Comparison of ENCODE assay signal across 8 mouse cellular contexts in the genomic region with DNA sequence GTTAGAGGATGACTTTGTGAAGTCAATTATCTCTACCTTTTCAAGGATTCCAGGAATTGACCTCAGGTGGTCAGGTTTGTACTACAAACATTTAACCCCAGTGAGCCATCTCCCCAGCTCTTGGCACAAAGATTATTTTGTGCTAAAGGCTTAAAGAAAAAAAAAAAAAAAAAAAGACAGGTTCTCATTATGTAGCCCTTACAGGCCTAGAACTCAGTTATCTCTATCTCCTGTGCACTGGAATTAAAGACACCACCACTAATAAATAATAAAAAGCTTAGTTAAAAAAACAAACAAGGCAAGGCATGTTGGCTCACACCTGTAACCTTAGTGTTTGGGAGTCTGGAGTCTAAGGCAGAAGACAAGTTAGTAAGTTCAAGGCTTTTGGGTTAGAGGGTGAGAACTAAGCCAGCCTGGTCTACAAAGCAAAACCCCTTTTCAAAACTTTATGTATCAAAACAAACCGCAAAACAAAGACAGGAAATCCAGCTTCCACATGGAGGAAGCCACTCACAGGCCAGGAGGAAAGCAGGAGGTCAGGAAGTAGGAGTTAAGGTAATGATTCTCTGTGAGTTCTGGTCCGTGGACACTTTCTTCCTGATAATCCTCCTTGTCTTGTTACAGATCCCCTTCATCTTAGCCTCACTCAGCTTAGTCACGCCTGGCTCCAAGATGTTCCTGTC. TPM values are rescaled to one million over a fixed set of nuclear protein-coding genes. Genes with fewer than 3 reads are reported as not detected.
A peak's percentile ranks its signal among the peaks of the same experiment; 100 is the strongest.
DNase-seq lines count a peak whose midpoint lies in the region; ATAC-seq and TF ChIP-seq lines count a peak whose summit lies in the region.

No protein-coding gene starts in this region.

- peak; percentile 48 for DNase-seq in heart, adult 8-10 months (ENCODE audit: low spot score)
- no peak for DNase-seq in heart, postnatal 4 days
- DNase-seq in lung, postnatal 0 days (ENCODE audit: low spot score) = peak; percentile 28
- DNase-seq in lung, adult 2 months = no peak
- no peak for DNase-seq in thymus, postnatal 25 days
- DNase-seq in adrenal gland, postnatal 4 days (ENCODE audit: low spot score in 2 of 2) = no peak

- H3K27ac ChIP-seq in lung, postnatal 0 days (ENCODE audit: low read length) = peak overlapping the region; percentile 38
- H3K27ac ChIP-seq in heart, embryonic 15.5 days = peak overlapping the region; percentile 47
- peak overlapping the region; percentile 90 for H3K27ac ChIP-seq in macrophage

- H3K79me2 ChIP-seq in macrophage (ENCODE audit: inconsistent target) = no peaks in the 10 kb centered on the region

- no peak overlapping the region for H3K4me2 ChIP-seq in lung, postnatal 0 days (replicated peaks; ENCODE audit: low read depth, low read length)
- H3K4me2 ChIP-seq in heart, embryonic 15.5 days = peak overlapping the region; percentile 60; the same call in 1 of the 2 replicates

- H3K36me3 ChIP-seq in lung, postnatal 0 days (ENCODE audit: insufficient read depth, low read length) = no peaks in the 10 kb centered on the region
- no peaks in the 10 kb centered on the region for H3K36me3 ChIP-seq in heart, embryonic 15.5 days
- H3K36me3 ChIP-seq in macrophage (ENCODE audit: inconsistent target) = no peaks in the 10 kb centered on the region

- WGBS in lung, postnatal 0 days = 52% methylated on average over 3 of the region's 3 CpGs
- WGBS in lung, adult 2 months = 34% methylated on average over 3 of the region's 3 CpGs
- 52% methylated on average over 3 of the region's 3 CpGs for WGBS in heart, embryonic 15.5 days
- WGBS in macrophage (ENCODE audit: missing documents) = 18% methylated on average over 3 of the region's 3 CpGs

- H3K4me1 ChIP-seq in lung, postnatal 0 days (ENCODE audit: insufficient read depth, low read depth, low read length) = peaks cover 12% of the 10 kb centered on the region; the same call in 1 of the 2 replicates
- peaks cover 20% of the 10 kb centered on the region for H3K4me1 ChIP-seq in lung, adult 2 months (ENCODE audit: control insufficient read depth, insufficient read depth, low read length)
- H3K4me1 ChIP-seq in heart, embryonic 15.5 days (replicated peaks) = peaks cover 14% of the 10 kb centered on the region

- no peak for TF ChIP-seq CTCF in lung, postnatal 0 days (IDR thresholded peaks at IDR 0.05)
- TF ChIP-seq CTCF in lung, adult 2 months (IDR thresholded peaks at IDR 0.05; ENCODE audit: insufficient read depth, low read length) = no peak

- no peak for TF ChIP-seq POLR2A in lung, adult 2 months (IDR thresholded peaks at IDR 0.05; ENCODE audit: borderline replicate concordance, extremely low read depth, low read depth, low read length)

- H3K9ac ChIP-seq in lung, postnatal 0 days (replicated peaks; ENCODE audit: low read depth) = no peak overlapping the region
- H3K9ac ChIP-seq in heart, embryonic 15.5 days = no peak overlapping the region

- no peaks in the 10 kb centered on the region for H3K27me3 ChIP-seq in lung, postnatal 0 days (replicated peaks; ENCODE audit: insufficient read depth, low read length)
- H3K27me3 ChIP-seq in heart, embryonic 15.5 days = no peaks in the 10 kb centered on the region

- TF ChIP-seq EP300 in lung, postnatal 0 days (IDR thresholded peaks at IDR 0.05) = no peak

- no peaks in the 10 kb centered on the region for H3K9me3 ChIP-seq in lung, postnatal 0 days (ENCODE audit: low read length)
- no peaks in the 10 kb centered on the region for H3K9me3 ChIP-seq in heart, embryonic 15.5 days (replicated peaks)

- no peak overlapping the region for H3K4me3 ChIP-seq in lung, postnatal 0 days (ENCODE audit: low read depth, low read length)
- H3K4me3 ChIP-seq in lung, adult 2 months (replicated peaks; ENCODE audit: extremely low read depth, low read depth, low read length) = no peak overlapping the region
- no peak overlapping the region for H3K4me3 ChIP-seq in heart, embryonic 15.5 days
- H3K4me3 ChIP-seq in macrophage (ENCODE audit: inconsistent target) = no peak overlapping the region

- no peak for ATAC-seq in lung, postnatal 0 days
- no peak for ATAC-seq in heart, embryonic 15.5 days (replicated peaks; ENCODE audit: insufficient number of reproducible peaks, insufficient read depth, low FRiP score, low read depth)

RNA-seq across cellular contexts. Expression of a gene that starts 8.9 kb away (rescaled TPM):
- 10 to 100 TPM in 1 of 4 experiments, 1 to 10 TPM in 3; 7.7 to 10.2 (median 9.1) TPM for total RNA-seq in heart, adult 8-10 months (2022)
- total RNA-seq in heart, postnatal 4 days (2021) = 10 to 100 TPM; 15.0 to 16.6 TPM
- 33.6 and 38.7 TPM in 2 replicates for polyA plus RNA-seq in lung, postnatal 0 days (2015; fragmentation: Nextera tagmentation; extraction: Ambion mirVana)
- polyA plus RNA-seq in lung, adult 2 months (2012; rRNA removed) = 40.0 and 58.0 TPM in 2 replicates
- polyA plus RNA-seq in heart, embryonic 15.5 days (2015; fragmentation: Nextera tagmentation; extraction: Ambion mirVana) = 16.3 and 23.6 TPM in 2 replicates
- total RNA-seq in macrophage (2018; cell fraction: chromatin; rRNA removed) = 100 to 1,000 TPM in 1 of 26 experiments, 10 to 100 TPM in 23, 1 to 10 TPM in 2; 7.0 to 111 (median 46.5) TPM
- total RNA-seq in macrophage (2018; cell fraction: cytosol; rRNA removed) = 100 to 1,000 TPM; 239 to 513 (median 404) TPM
- total RNA-seq in macrophage (2018; cell fraction: nucleus; rRNA removed) = 100 to 1,000 TPM in 19 of 26 experiments, 10 to 100 TPM in 7; 26.8 to 387 (median 119) TPM
- 364 to 915 TPM (median 701 TPM) in 3 replicates for polyA plus RNA-seq in macrophage (2018)
- total RNA-seq in adrenal gland, postnatal 4 days (2021) = 10 to 100 TPM; 37.8 to 41.5 TPM

RNA-seq across cellular contexts. Expression of a gene that starts 24.8 kb away (rescaled TPM):
- total RNA-seq in heart, adult 8-10 months (2022) = 1 to 10 TPM; 3.6 to 4.1 (median 4.0) TPM
- total RNA-seq in heart, postnatal 4 days (2021) = 10 to 100 TPM; 68.7 to 69.5 TPM
- polyA plus RNA-seq in lung, postnatal 0 days (2015; fragmentation: Nextera tagmentation; extraction: Ambion mirVana) = 14.6 and 14.9 TPM in 2 replicates
- polyA plus RNA-seq in lung, adult 2 months (2012; rRNA removed) = 8.0 and 9.2 TPM in 2 replicates
- polyA plus RNA-seq in heart, embryonic 15.5 days (2015; fragmentation: Nextera tagmentation; extraction: Ambion mirVana) = 56.2 and 92.8 TPM in 2 replicates
- total RNA-seq in macrophage (2018; cell fraction: chromatin; rRNA removed) = 10 to 100 TPM in 14 of 26 experiments, 1 to 10 TPM in 12; 1.2 to 28.6 (median 10.2) TPM
- total RNA-seq in macrophage (2018; cell fraction: cytosol; rRNA removed) = 10 to 100 TPM in 13 of 26 experiments, 1 to 10 TPM in 13; 5.5 to 19.6 (median 10.1) TPM
- total RNA-seq in macrophage (2018; cell fraction: nucleus; rRNA removed) = 10 to 100 TPM in 10 of 26 experiments, 1 to 10 TPM in 16; 2.0 to 96.2 (median 8.9) TPM
- polyA plus RNA-seq in macrophage (2018) = 3.7 to 96.0 TPM (median 25.7 TPM) in 3 replicates
- 10 to 100 TPM; 49.7 to 62.0 TPM for total RNA-seq in adrenal gland, postnatal 4 days (2021)

RNA-seq across cellular contexts. Expression of a gene that starts 51.0 kb away (rescaled TPM):
- 10 to 100 TPM; 57.4 to 72.0 (median 64.0) TPM for total RNA-seq in heart, adult 8-10 months (2022)
- 10 to 100 TPM; 70.7 to 73.3 TPM for total RNA-seq in heart, postnatal 4 days (2021)
- polyA plus RNA-seq in lung, postnatal 0 days (2015; fragmentation: Nextera tagmentation; extraction: Ambion mirVana) = 29.7 and 34.3 TPM in 2 replicates
- 33.3 and 66.5 TPM in 2 replicates for polyA plus RNA-seq in lung, adult 2 months (2012; rRNA removed)
- 41.3 and 46.9 TPM in 2 replicates for polyA plus RNA-seq in heart, embryonic 15.5 days (2015; fragmentation: Nextera tagmentation; extraction: Ambion mirVana)
- 10 to 100 TPM; 16.2 to 96.7 (median 44.4) TPM for total RNA-seq in macrophage (2018; cell fraction: chromatin; rRNA removed)
- total RNA-seq in macrophage (2018; cell fraction: cytosol; rRNA removed) = 10 to 100 TPM; 46.0 to 91.8 (median 68.1) TPM
- 100 to 1,000 TPM in 1 of 26 experiments, 10 to 100 TPM in 25; 33.0 to 102 (median 52.5) TPM for total RNA-seq in macrophage (2018; cell fraction: nucleus; rRNA removed)
- polyA plus RNA-seq in macrophage (2018) = 56.0 to 178 TPM (median 76.1 TPM) in 3 replicates
- 10 to 100 TPM; 26.1 to 31.0 TPM for total RNA-seq in adrenal gland, postnatal 4 days (2021)

Comparison
In these comparisons a context has a peak if more than half of its experiments do, and no peak if none do; other contexts are left out.
1. DNase-seq: peak in heart, adult 8-10 months (single experiment) and lung, postnatal 0 days (single experiment); none in heart, postnatal 4 days (single experiment), lung, adult 2 months (single experiment), thymus, postnatal 25 days (single experiment) and adrenal gland, postnatal 4 days (0 of 2).
2. H3K27ac ChIP-seq: peak in every context shown above with its lines; median percentile 90 in macrophage; 47 in heart, embryonic 15.5 days; 38 in lung, postnatal 0 days.